Mouse (Mus musculus) gastrocnemius, adult 18-20 months (tissue): ENCODE measurements around the gene AI481877. TPM values are rescaled to one million over a fixed set of nuclear protein-coding genes. Genes with fewer than 3 reads are reported as not detected.
A peak's percentile ranks its signal among the peaks of the same experiment; 100 is the strongest.
"Not testable (repeated sequence)": the region's sequence is repeated elsewhere in the genome, so short reads cannot be mapped to it uniquely, and the experiment has no call there.

Experiments used
- DNase-seq: peaks from one replicate; pipeline ENCODE4 v3.0.0; 2021; ENCODE audit warnings: low spot score
- long read RNA-seq, 2 experiments: library from polyadenylated mRNA; stranded (forward); transcript quantifications; one replicate each; pipeline ENCODE4 v2.0.0; 2021
- total RNA-seq, 2 experiments: library from RNA; stranded (reverse); gene quantifications; 2 replicates each; pipeline ENCODE4 v1.2.3; 2021

Gene AI481877
- total RNA-seq = not detected
- long read RNA-seq, experiment 1 = 0 reads
- long read RNA-seq, experiment 2 = 0 reads

GRCm38 (mm10) chr4:59138507-59139033 is at the start of gene AI481877:
Gene AI481877, minus strand, starts transcription at chr4:59138983.
- DNase-seq = not testable (repeated sequence)

- DNase-seq = no peak
Measured at GRCm38 (mm10) chr4:59188474-59188801, 49.7 kb upstream of the AI481877 start.

- DNase-seq = peak; percentile 46
Measured at GRCm38 (mm10) chr4:59187289-59187688, 48.5 kb upstream of the AI481877 start.

- DNase-seq = no peak
Measured at GRCm38 (mm10) chr4:59185671-59186070, 46.9 kb upstream of the AI481877 start.

- DNase-seq = no peak
Measured at GRCm38 (mm10) chr4:59181320-59182271, 42.8 kb upstream of the AI481877 start.

GRCm38 (mm10) chr4:59177566-59177965 is 38.8 kb upstream of the AI481877 start:
- DNase-seq = no peak

- DNase-seq = no peak
Measured at GRCm38 (mm10) chr4:59175929-59176328, 37.1 kb upstream of the AI481877 start.

- peak; percentile 47 for DNase-seq
Measured at GRCm38 (mm10) chr4:59175003-59175402, 36.2 kb upstream of the AI481877 start.

GRCm38 (mm10) chr4:59173181-59173922 is 34.6 kb upstream of the AI481877 start:
- DNase-seq = no peak

GRCm38 (mm10) chr4:59172616-59173015 is 33.8 kb upstream of the AI481877 start:
- no peak for DNase-seq

GRCm38 (mm10) chr4:59169981-59170380 is 31.2 kb upstream of the AI481877 start:
- no peak for DNase-seq

- DNase-seq = no peak
Measured at GRCm38 (mm10) chr4:59167251-59167847, 28.6 kb upstream of the AI481877 start.

- DNase-seq = no peak
Measured at GRCm38 (mm10) chr4:59164034-59164433, 25.3 kb upstream of the AI481877 start.

- no peak for DNase-seq
Measured at GRCm38 (mm10) chr4:59160959-59161670, 22.3 kb upstream of the AI481877 start.

GRCm38 (mm10) chr4:59160289-59160688 is 21.5 kb upstream of the AI481877 start:
- DNase-seq = no peak

- no peak for DNase-seq
Measured at GRCm38 (mm10) chr4:59157654-59158053, 18.9 kb upstream of the AI481877 start.

GRCm38 (mm10) chr4:59156897-59157592 is 18.3 kb upstream of the AI481877 start:
- DNase-seq = no peak

- DNase-seq = no peak
Measured at GRCm38 (mm10) chr4:59151953-59152352, 13.2 kb upstream of the AI481877 start.

- no peak for DNase-seq
Measured at GRCm38 (mm10) chr4:59150907-59151306, 12.1 kb upstream of the AI481877 start.

GRCm38 (mm10) chr4:59149043-59149442 is 10.3 kb upstream of the AI481877 start:
- no peak for DNase-seq
